Comparison of ENCODE assay signal across 8 mouse cellular contexts in the genomic region with DNA sequence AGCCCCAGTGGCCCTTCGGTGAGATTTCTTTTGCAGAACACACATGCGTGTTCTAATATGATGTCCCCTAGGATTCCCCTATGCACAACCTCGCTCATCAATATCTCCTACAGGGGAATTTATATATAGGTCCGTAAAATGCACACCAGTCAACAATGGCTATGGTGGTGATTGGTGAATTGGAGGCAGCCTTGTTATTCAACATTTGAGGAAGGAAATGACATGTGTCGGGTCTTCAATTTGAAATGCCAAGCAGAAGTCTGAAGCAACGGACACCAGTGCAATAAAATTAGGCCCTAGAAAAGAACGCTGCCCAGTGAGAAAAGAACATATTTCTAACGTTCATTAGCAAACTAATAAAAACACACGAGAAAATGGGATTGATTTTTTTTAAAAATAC. TPM values are rescaled to one million over a fixed set of nuclear protein-coding genes. Genes with fewer than 3 reads are reported as not detected.
DNase-seq lines count a peak whose midpoint lies in the region; ATAC-seq and TF ChIP-seq lines count a peak whose summit lies in the region.

No protein-coding gene starts in this region.

- H3K27ac ChIP-seq in left cerebral cortex, adult 2 months, result no peak overlapping the region
- H3K27ac ChIP-seq in forebrain, postnatal 0 days (ENCODE audit: low read depth, low read length), result no peak overlapping the region
- H3K27ac ChIP-seq in liver, embryonic 13.5 days, result no peak overlapping the region

- intact Hi-C loops in left cerebral cortex, adult 2 months (cut with DNase I), result loop anchor here (10.0 kb wide), 1 partner anchor 432 kb away; no protein-coding TSS in a partner anchor
- intact Hi-C loops in left cerebral cortex, postnatal 25 days (cut with DNase I), result loop anchor here (10.0 kb wide), 2 partner anchors 282 to 432 kb away; no protein-coding TSS in a partner anchor

- no peaks in the 10 kb centered on the region for H3K27me3 ChIP-seq in forebrain, postnatal 0 days (ENCODE audit: insufficient read depth, low read length)
- H3K27me3 ChIP-seq in liver, embryonic 13.5 days, result peaks cover 42% of the 10 kb centered on the region
- H3K27me3 ChIP-seq in splenic B cell, adult 2 months (ENCODE audit: control insufficient read depth, insufficient read depth, low read length, poor library complexity, severe bottlenecking), result no peaks in the 10 kb centered on the region; the same call in 1 of the 2 replicates

- H3K4me1 ChIP-seq in forebrain, postnatal 0 days (ENCODE audit: insufficient read depth), result peaks cover 2% of the 10 kb centered on the region; the same call in 1 of the 2 replicates
- H3K4me1 ChIP-seq in liver, embryonic 13.5 days (replicated peaks), result peaks cover 8% of the 10 kb centered on the region; the same call in 1 of the 2 replicates

- no peak for TF ChIP-seq CTCF in left cerebral cortex, adult 2 months (IDR thresholded peaks at IDR 0.05)
- no peak for TF ChIP-seq CTCF in forebrain, postnatal 0 days (IDR thresholded peaks at IDR 0.05; ENCODE audit: low read depth)

- peak overlapping the region; percentile 54; the same call in 1 of the 2 replicates for H3K9ac ChIP-seq in forebrain, postnatal 0 days
- no peak overlapping the region for H3K9ac ChIP-seq in liver, embryonic 13.5 days

- no peaks in the 10 kb centered on the region for H3K36me3 ChIP-seq in forebrain, postnatal 0 days (ENCODE audit: insufficient read depth)
- H3K36me3 ChIP-seq in liver, embryonic 13.5 days, result no peaks in the 10 kb centered on the region
- no peaks in the 10 kb centered on the region for H3K36me3 ChIP-seq in splenic B cell, adult 2 months (ENCODE audit: control insufficient read depth, insufficient read depth, low read length, poor library complexity, severe bottlenecking)

- DNase-seq in left cerebral cortex, adult 2 months (ENCODE audit: extremely low spot score in 1 of 2, low spot score in 2 of 2), result no peak
- DNase-seq in left cerebral cortex, postnatal 25 days (ENCODE audit: low spot score in 2 of 2), result no peak
- no peak for DNase-seq in forebrain, postnatal 0 days
- no peak for DNase-seq in liver, embryonic 13.5 days
- DNase-seq in splenic B cell, adult 2 months (ENCODE audit: low read depth, low spot score), result peak; percentile 34
- no peak for DNase-seq in frontal cortex, postnatal 36 days (ENCODE audit: low spot score in 2 of 2)
- DNase-seq in right cerebral cortex, postnatal 25 days, result no peak
- no peak for DNase-seq in thymus, adult 18-20 months

- H3K4me2 ChIP-seq in forebrain, postnatal 0 days (ENCODE audit: low read depth), result peak overlapping the region; percentile 75
- H3K4me2 ChIP-seq in liver, embryonic 13.5 days, result peak overlapping the region; percentile 56

- H3K9me3 ChIP-seq in forebrain, postnatal 0 days (ENCODE audit: low read length), result no peaks in the 10 kb centered on the region
- H3K9me3 ChIP-seq in liver, embryonic 13.5 days (replicated peaks), result no peaks in the 10 kb centered on the region

- no peak for ATAC-seq in forebrain, postnatal 0 days
- ATAC-seq in liver, embryonic 13.5 days (ENCODE audit: low read depth), result no peak

- H3K4me3 ChIP-seq in left cerebral cortex, adult 2 months, result peak overlapping the region; percentile 51; the same call in 1 of the 2 replicates
- H3K4me3 ChIP-seq in forebrain, postnatal 0 days (ENCODE audit: low read depth, low read length), result peak overlapping the region; percentile 45
- no peak overlapping the region for H3K4me3 ChIP-seq in liver, embryonic 13.5 days (replicated peaks)

- WGBS in forebrain, postnatal 0 days, result 62% methylated on average over 9 of the region's 9 CpGs
- 41% methylated on average over 9 of the region's 9 CpGs for WGBS in liver, embryonic 13.5 days (ENCODE audit: insufficient replicate concordance)

RNA-seq across cellular contexts. Expression of gene Cfap58, which starts 0.5 kb away (rescaled TPM):
- under 1 TPM; 0.27 to 0.30 TPM for total RNA-seq in left cerebral cortex, adult 2 months (2021)
- under 1 TPM; 0.21 to 0.55 TPM for total RNA-seq in left cerebral cortex, postnatal 25 days (2021)
- total RNA-seq in forebrain, postnatal 0 days (2014; rRNA removed), result 0.46 and 2.6 TPM in 2 replicates
- 0.42 and 0.62 TPM in 2 replicates for polyA plus RNA-seq in forebrain, postnatal 0 days (2015; fragmentation: Nextera tagmentation; extraction: Ambion mirVana)
- polyA plus RNA-seq in liver, embryonic 13.5 days (2015; fragmentation: Nextera tagmentation; extraction: Ambion mirVana), result not detected in 2 replicates

RNA-seq across cellular contexts. Expression of gene Itprip, which starts 17.8 kb away (rescaled TPM):
- 1 to 10 TPM in 1 of 2 experiments, under 1 TPM in 1; 0.95 to 1.5 TPM for total RNA-seq in left cerebral cortex, adult 2 months (2021)
- total RNA-seq in left cerebral cortex, postnatal 25 days (2021), result 1 to 10 TPM in 1 of 2 experiments, under 1 TPM in 1; 0.94 to 1.2 TPM
- total RNA-seq in forebrain, postnatal 0 days (2014; rRNA removed), result 3.8 and 4.9 TPM in 2 replicates
- 2.2 and 2.4 TPM in 2 replicates for polyA plus RNA-seq in forebrain, postnatal 0 days (2015; fragmentation: Nextera tagmentation; extraction: Ambion mirVana)
- 3.8 and 3.9 TPM in 2 replicates for polyA plus RNA-seq in liver, embryonic 13.5 days (2015; fragmentation: Nextera tagmentation; extraction: Ambion mirVana)

RNA-seq across cellular contexts. Expression of gene Cfap43, which starts 17.9 kb away (rescaled TPM):
- total RNA-seq in left cerebral cortex, adult 2 months (2021), result under 1 TPM; 0.30 to 0.66 TPM
- under 1 TPM; 0.16 to 0.64 TPM for total RNA-seq in left cerebral cortex, postnatal 25 days (2021)
- total RNA-seq in forebrain, postnatal 0 days (2014; rRNA removed), result 2.1 and 2.3 TPM in 2 replicates
- polyA plus RNA-seq in forebrain, postnatal 0 days (2015; fragmentation: Nextera tagmentation; extraction: Ambion mirVana), result 0.99 and 1.8 TPM in 2 replicates
- polyA plus RNA-seq in liver, embryonic 13.5 days (2015; fragmentation: Nextera tagmentation; extraction: Ambion mirVana), result 0.03 TPM in 1 of 2 replicates, not detected in the other
